9 mouse cellular contexts compared by ENCODE assay signal in the genomic region with DNA sequence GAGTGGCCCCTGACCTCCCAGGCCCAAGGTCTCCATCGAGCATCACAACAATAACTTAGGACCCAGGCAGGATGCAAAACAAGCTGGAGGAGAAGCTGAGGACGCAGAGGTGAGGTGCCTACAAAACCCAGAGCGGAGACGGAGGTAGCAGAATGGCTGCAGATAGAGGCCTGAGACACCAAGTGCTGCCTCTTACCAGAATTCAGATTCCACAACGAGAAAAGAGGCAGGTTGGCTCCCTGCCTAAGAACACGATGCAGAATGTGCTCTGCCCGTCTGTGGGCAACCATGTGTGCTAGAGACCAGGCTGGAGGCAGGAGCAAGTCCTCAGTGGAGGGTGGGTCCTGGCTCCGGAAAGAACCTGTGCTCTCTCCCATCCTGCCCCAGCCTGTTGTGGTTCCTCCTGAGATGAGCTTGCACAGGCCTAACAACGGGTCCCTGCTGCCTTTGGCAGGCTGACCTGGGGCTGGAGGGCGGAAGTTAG. TPM values are rescaled to one million over a fixed set of nuclear protein-coding genes. Genes with fewer than 3 reads are reported as not detected.
DNase-seq lines count a peak whose midpoint lies in the region; ATAC-seq and TF ChIP-seq lines count a peak whose summit lies in the region.
"Had no signal": no experiment of that assay in that cellular context is flagged by ENCODE, and none has a peak within 500 bp of the region (broad histone marks: within the 10 kb centered on the region; RNA-seq: fewer than 3 reads in every experiment).

No protein-coding gene starts in this region.

- H3K27ac ChIP-seq in spleen, adult 2 months (ENCODE audit: insufficient read depth, low read length), result peak overlapping the region; percentile 7
- peak overlapping the region; percentile 76 for H3K27ac ChIP-seq in hindbrain, embryonic 13.5 days
- H3K27ac ChIP-seq in liver, embryonic 13.5 days, result peak overlapping the region; percentile 93

- H3K27me3 ChIP-seq in spleen, adult 2 months (ENCODE audit: control insufficient read depth, insufficient read depth, low read length), result no peaks in the 10 kb centered on the region
- H3K27me3 ChIP-seq in hindbrain, embryonic 13.5 days, result peaks cover 12% of the 10 kb centered on the region
- no peaks in the 10 kb centered on the region for H3K27me3 ChIP-seq in liver, embryonic 13.5 days

- ATAC-seq in hindbrain, embryonic 13.5 days (ENCODE audit: low FRiP score), result no peak
- no peak for ATAC-seq in liver, embryonic 13.5 days (ENCODE audit: low read depth)
- ATAC-seq in CD4-positive, CD25-positive, alpha-beta regulatory T cell, adult 4 months, result no peak

- no peak for TF ChIP-seq POLR2A in spleen, adult 2 months (IDR thresholded peaks at IDR 0.05; ENCODE audit: low read depth, low read length)

- H3K4me3 ChIP-seq in spleen, adult 2 months (ENCODE audit: extremely low read depth, insufficient read depth, insufficient read length), result peak overlapping the region; percentile 19; the same call in 1 of the 2 replicates
- H3K4me3 ChIP-seq in hindbrain, embryonic 13.5 days, result 0 out of 2 replicates have a peak overlapping the region, but pooled peaks have one; percentile 4
- peak overlapping the region; percentile 79 for H3K4me3 ChIP-seq in liver, embryonic 13.5 days (replicated peaks)

- TF ChIP-seq CTCF in spleen, adult 2 months (IDR thresholded peaks at IDR 0.05; ENCODE audit: extremely low read depth, insufficient read depth, insufficient read length, insufficient replicate concordance), result no peak

- peak overlapping the region; percentile 100 for H3K4me2 ChIP-seq in hindbrain, embryonic 13.5 days
- H3K4me2 ChIP-seq in liver, embryonic 13.5 days, result peak overlapping the region; percentile 99

- peaks cover 47% of the 10 kb centered on the region for H3K36me3 ChIP-seq in spleen, adult 2 months (ENCODE audit: control insufficient read depth, insufficient read depth, low read length)
- H3K36me3 ChIP-seq in hindbrain, embryonic 13.5 days, result peaks cover 69% of the 10 kb centered on the region
- H3K36me3 ChIP-seq in liver, embryonic 13.5 days, result peaks cover 77% of the 10 kb centered on the region

- WGBS in spleen, adult 2 months, result 46% methylated on average over 10 of the region's 10 CpGs
- 86% methylated on average over 10 of the region's 10 CpGs for WGBS in hindbrain, embryonic 13.5 days
- 69% methylated on average over 10 of the region's 10 CpGs for WGBS in liver, embryonic 13.5 days (ENCODE audit: insufficient replicate concordance)

- DNase-seq in spleen, adult 2 months (ENCODE audit: low read depth in 1 of 2, low spot score in 2 of 2), result no peak
- DNase-seq in spleen, postnatal 14 days (ENCODE audit: low spot score in 2 of 2), result no peak
- DNase-seq in liver, embryonic 13.5 days, result no peak
- DNase-seq in gastrocnemius, postnatal 25 days, result no peak
- no peak for DNase-seq in left cerebral cortex, adult 8-10 months (ENCODE audit: low spot score in 2 of 2)
- DNase-seq: right cerebral cortex, postnatal 4 days had no signal

- peaks cover 18% of the 10 kb centered on the region for H3K4me1 ChIP-seq in spleen, adult 2 months (ENCODE audit: control insufficient read depth, insufficient read depth, insufficient read length)
- H3K4me1 ChIP-seq in hindbrain, embryonic 13.5 days (replicated peaks), result peaks cover 53% of the 10 kb centered on the region
- H3K4me1 ChIP-seq in liver, embryonic 13.5 days (replicated peaks), result peaks cover 54% of the 10 kb centered on the region

- peak overlapping the region; percentile 93 for H3K9ac ChIP-seq in hindbrain, embryonic 13.5 days
- peak overlapping the region; percentile 94 for H3K9ac ChIP-seq in liver, embryonic 13.5 days

- no peaks in the 10 kb centered on the region for H3K9me3 ChIP-seq in hindbrain, embryonic 13.5 days
- no peaks in the 10 kb centered on the region for H3K9me3 ChIP-seq in liver, embryonic 13.5 days (replicated peaks)

RNA-seq across cellular contexts. Expression of a gene that starts 4.2 kb away (rescaled TPM):
- polyA plus RNA-seq in spleen, adult 2 months (2012; rRNA removed), result 195 and 236 TPM in 2 replicates
- polyA plus RNA-seq in hindbrain, embryonic 13.5 days (2015; fragmentation: Nextera tagmentation; extraction: Ambion mirVana), result 21.3 and 24.4 TPM in 2 replicates
- polyA plus RNA-seq in liver, embryonic 13.5 days (2015; fragmentation: Nextera tagmentation; extraction: Ambion mirVana), result 9.1 and 10.1 TPM in 2 replicates
- 10 to 100 TPM; 21.6 to 23.9 TPM for polyA plus RNA-seq in CD4-positive, CD25-positive, alpha-beta regulatory T cell, adult 4 months (2017; shearing (Covaris generic))
- 10 to 100 TPM; 13.5 to 13.8 TPM for total RNA-seq in gastrocnemius, postnatal 25 days (2021)
- 10 to 100 TPM; 74.4 to 86.8 (median 80.3) TPM for total RNA-seq in left cerebral cortex, adult 8-10 months (2022)

RNA-seq across cellular contexts. Expression of a gene that starts 4.4 kb away (rescaled TPM):
- polyA plus RNA-seq in spleen, adult 2 months (2012; rRNA removed), result 73.4 and 88.7 TPM in 2 replicates
- polyA plus RNA-seq in hindbrain, embryonic 13.5 days (2015; fragmentation: Nextera tagmentation; extraction: Ambion mirVana), result 11.6 and 14.4 TPM in 2 replicates
- 13.8 and 15.9 TPM in 2 replicates for polyA plus RNA-seq in liver, embryonic 13.5 days (2015; fragmentation: Nextera tagmentation; extraction: Ambion mirVana)
- polyA plus RNA-seq in CD4-positive, CD25-positive, alpha-beta regulatory T cell, adult 4 months (2017; shearing (Covaris generic)), result 1 to 10 TPM; 6.3 to 8.4 TPM
- 10 to 100 TPM in 1 of 2 experiments, 1 to 10 TPM in 1; 8.3 to 10.9 TPM for total RNA-seq in gastrocnemius, postnatal 25 days (2021)
- total RNA-seq in left cerebral cortex, adult 8-10 months (2022), result 10 to 100 TPM; 19.0 to 20.2 (median 19.7) TPM

RNA-seq across cellular contexts. Expression of a gene that starts 11.2 kb away (rescaled TPM):
- polyA plus RNA-seq in spleen, adult 2 months (2012; rRNA removed), result 0.19 and 0.39 TPM in 2 replicates
- 0.44 and 0.63 TPM in 2 replicates for polyA plus RNA-seq in hindbrain, embryonic 13.5 days (2015; fragmentation: Nextera tagmentation; extraction: Ambion mirVana)
- 0.21 and 0.46 TPM in 2 replicates for polyA plus RNA-seq in liver, embryonic 13.5 days (2015; fragmentation: Nextera tagmentation; extraction: Ambion mirVana)
- 1 to 10 TPM; 1.9 to 2.4 TPM for polyA plus RNA-seq in CD4-positive, CD25-positive, alpha-beta regulatory T cell, adult 4 months (2017; shearing (Covaris generic))
- not detected for total RNA-seq in gastrocnemius, postnatal 25 days (2021)
- total RNA-seq in left cerebral cortex, adult 8-10 months (2022), result under 1 TPM in 1 of 4 experiments, not detected in 3; 0.37 TPM
- total RNA-seq: heart, postnatal 10 days had no signal

RNA-seq across cellular contexts. Expression of a gene that starts 29.4 kb away (rescaled TPM):
- 417 and 497 TPM in 2 replicates for polyA plus RNA-seq in spleen, adult 2 months (2012; rRNA removed)
- 15.0 and 15.4 TPM in 2 replicates for polyA plus RNA-seq in hindbrain, embryonic 13.5 days (2015; fragmentation: Nextera tagmentation; extraction: Ambion mirVana)
- polyA plus RNA-seq in liver, embryonic 13.5 days (2015; fragmentation: Nextera tagmentation; extraction: Ambion mirVana), result 23.3 and 24.6 TPM in 2 replicates
- 10 to 100 TPM; 19.0 to 25.6 TPM for polyA plus RNA-seq in CD4-positive, CD25-positive, alpha-beta regulatory T cell, adult 4 months (2017; shearing (Covaris generic))
- total RNA-seq in gastrocnemius, postnatal 25 days (2021), result 10 to 100 TPM in 1 of 2 experiments, 1 to 10 TPM in 1; 10.0 to 11.5 TPM
- total RNA-seq in left cerebral cortex, adult 8-10 months (2022), result 10 to 100 TPM; 12.5 to 20.7 (median 14.9) TPM

RNA-seq across cellular contexts. Expression of a gene that starts 33.2 kb away (rescaled TPM):
- polyA plus RNA-seq in spleen, adult 2 months (2012; rRNA removed), result 94.6 and 101 TPM in 2 replicates
- 6.7 and 10.1 TPM in 2 replicates for polyA plus RNA-seq in hindbrain, embryonic 13.5 days (2015; fragmentation: Nextera tagmentation; extraction: Ambion mirVana)
- polyA plus RNA-seq in liver, embryonic 13.5 days (2015; fragmentation: Nextera tagmentation; extraction: Ambion mirVana), result 105 and 111 TPM in 2 replicates
- 10 to 100 TPM; 14.4 to 20.7 TPM for polyA plus RNA-seq in CD4-positive, CD25-positive, alpha-beta regulatory T cell, adult 4 months (2017; shearing (Covaris generic))
- 100 to 1,000 TPM; 241 to 266 TPM for total RNA-seq in gastrocnemius, postnatal 25 days (2021)
- total RNA-seq in left cerebral cortex, adult 8-10 months (2022), result 10 to 100 TPM; 15.8 to 22.9 (median 19.9) TPM

Comparison
In these comparisons a context has a peak if more than half of its experiments do, and no peak if none do; other contexts are left out.
1. H3K27ac ChIP-seq: peak in every context shown above with its lines; median percentile 93 in liver, embryonic 13.5 days; 76 in hindbrain, embryonic 13.5 days; 7 in spleen, adult 2 months.
2. H3K4me3 ChIP-seq: peak in every context shown above with its lines; median percentile 79 in liver, embryonic 13.5 days; 19 in spleen, adult 2 months; 4 in hindbrain, embryonic 13.5 days.